Mouse (Mus musculus) adrenal gland, adult 2 months (tissue): ENCODE results near the gene Fbxo28. TPM values are rescaled to one million over a fixed set of nuclear protein-coding genes. Genes with fewer than 3 reads are reported as not detected.

Source experiments
- DNase-seq: peaks from one replicate; pipeline ENCODE4 v3.0.0; 2021
- polyA plus RNA-seq: library from polyadenylated mRNA; depleted of rRNA; stranded (reverse); fragments of >200 nt; gene quantifications from 2 replicates; pipeline ENCODE4 v1.2.3, GENCODE M21; 2012; rRNA removed
- total RNA-seq, 2 experiments: library from RNA; stranded (reverse); gene quantifications; 2 replicates each; pipeline ENCODE4 v1.2.3; 2021

The Fbxo28 gene
- total and polyA plus RNA-seq, 3 experiments, result 5.4 to 51.9 (median 32.3) TPM

DNA sequence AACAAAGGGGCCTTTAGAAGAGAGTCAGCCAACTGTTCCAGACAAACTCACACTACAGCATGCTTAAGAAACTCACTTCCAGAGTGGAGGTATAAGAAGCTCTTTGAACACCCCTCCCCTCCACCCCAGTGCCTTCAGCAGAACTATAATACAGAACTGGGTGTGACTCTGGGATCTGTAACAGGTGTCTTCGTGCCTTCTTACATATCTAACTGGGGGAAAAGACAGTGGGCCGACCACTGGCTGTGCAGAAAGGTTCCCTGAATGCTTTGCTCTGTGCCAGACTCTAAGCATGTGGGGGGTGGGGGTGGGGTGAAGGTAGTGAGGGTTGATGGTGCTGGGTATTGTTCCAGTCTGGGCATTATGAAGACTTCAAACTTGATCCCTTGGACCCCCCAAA lies 52.8 kb downstream of the Fbxo28 start:
- no peak for DNase-seq

DNA sequence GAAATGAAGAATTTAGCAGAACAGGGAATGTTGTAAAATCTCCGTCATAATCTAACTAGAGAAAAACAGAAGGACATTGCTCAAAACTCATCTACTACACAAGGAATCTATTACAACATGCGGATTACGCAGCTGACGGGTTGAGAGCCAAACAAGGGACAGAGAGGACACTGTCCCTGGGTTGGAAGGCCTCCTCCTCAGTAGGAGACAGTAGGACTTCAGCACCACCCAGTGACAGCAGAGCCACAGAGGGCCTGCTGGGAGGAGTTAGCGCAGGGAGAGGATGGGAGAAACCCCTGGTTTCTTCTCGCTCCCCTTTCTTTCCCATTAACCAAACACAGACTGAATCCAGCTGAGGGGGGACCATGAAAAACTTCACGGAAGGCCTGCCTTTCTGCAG lies 53.6 kb downstream of the Fbxo28 start:
- DNase-seq, result peak; percentile 35

DNA sequence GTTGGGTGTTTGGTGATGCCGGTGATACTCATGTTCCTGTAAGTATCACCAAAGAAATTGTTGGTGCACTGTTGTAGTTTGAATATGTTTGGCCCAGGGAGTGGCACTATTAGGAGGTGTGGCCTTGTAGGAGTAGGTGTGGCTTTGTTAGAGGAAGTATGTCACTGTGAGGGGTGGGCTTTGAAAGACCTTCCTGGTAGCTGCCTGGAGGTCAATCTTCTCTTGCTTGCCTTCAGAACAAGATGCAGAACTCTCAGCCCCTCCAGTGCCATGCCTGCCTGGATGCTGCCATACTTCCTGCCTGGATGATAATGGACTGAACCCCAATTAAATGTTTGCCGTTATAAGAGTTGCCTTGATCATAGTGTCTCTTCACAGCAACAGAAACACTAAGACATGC lies 56.6 kb downstream of the Fbxo28 start:
- DNase-seq, result no peak

DNA sequence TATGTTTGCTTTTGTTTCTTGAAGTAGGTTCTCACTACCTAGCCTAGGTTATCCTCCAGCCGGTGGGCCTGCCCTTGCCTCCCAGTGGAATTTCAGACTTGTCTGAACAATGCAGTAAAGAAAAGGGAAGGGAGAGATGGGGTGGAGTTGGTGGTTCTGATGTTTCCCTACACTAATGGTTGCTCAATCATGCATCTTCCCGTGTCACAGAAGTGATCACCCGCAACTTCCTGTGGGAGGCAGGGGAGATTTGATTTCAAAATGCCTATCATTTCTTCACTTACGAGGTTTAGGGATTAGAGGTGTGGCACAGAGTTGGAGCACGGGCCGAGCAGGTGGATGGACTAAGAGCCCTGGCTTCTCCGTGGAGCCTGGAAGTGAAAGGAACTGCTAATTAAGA lies 58.2 kb downstream of the Fbxo28 start:
- no peak for DNase-seq

DNA sequence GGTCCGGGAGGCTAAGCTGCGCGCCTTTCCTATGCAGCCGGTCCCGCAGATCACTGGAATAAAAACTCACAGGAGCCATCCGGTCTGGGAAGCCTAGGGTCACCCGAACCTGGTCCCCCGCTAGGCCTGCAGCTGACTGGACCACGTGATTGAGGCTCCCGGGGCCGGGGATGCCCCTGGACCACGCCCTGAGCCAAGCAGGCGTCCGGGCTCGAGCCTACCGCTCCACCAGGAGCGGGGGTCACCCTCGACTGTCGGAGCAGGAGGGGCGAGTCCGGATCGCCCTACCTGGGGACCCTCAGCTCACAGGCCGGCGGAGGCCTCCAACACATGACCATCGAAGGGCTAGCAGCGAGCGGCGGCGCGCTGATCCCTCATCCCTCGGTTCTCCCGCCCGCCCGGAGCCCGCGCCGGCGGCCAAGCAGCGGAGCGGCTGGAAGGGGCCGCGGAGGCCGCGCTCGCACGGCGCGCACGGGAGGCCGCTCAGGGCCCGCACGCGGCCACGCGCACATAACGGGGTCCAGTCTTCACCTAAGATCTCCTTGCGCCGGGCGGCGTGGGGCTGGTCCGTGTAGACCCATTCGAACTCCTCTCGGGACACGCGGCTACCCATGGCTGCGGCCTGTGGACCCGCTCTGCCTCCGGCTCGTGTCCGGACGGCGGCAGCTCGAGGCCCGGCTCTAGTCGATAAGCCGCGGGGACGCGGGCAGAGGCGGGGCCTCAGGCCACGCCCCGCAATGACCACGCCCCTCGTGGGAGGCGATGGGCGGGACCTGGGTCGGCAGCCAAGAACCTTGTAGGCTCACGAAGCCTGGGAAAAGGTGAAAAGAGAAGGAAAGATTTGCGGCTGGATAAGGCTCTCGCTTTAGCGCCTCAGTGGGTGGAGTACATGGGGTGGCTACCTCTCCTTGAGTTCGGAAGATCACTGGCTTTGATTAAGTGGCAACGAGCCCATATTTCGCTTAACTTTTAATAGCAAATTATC lies 59.0 kb downstream of the Fbxo28 start, which contains the start of gene Degs1:
Gene Degs1, minus strand, starts transcription at position 714 of the 985 bp plus-strand sequence.
- peak; percentile 99 for DNase-seq

DNA sequence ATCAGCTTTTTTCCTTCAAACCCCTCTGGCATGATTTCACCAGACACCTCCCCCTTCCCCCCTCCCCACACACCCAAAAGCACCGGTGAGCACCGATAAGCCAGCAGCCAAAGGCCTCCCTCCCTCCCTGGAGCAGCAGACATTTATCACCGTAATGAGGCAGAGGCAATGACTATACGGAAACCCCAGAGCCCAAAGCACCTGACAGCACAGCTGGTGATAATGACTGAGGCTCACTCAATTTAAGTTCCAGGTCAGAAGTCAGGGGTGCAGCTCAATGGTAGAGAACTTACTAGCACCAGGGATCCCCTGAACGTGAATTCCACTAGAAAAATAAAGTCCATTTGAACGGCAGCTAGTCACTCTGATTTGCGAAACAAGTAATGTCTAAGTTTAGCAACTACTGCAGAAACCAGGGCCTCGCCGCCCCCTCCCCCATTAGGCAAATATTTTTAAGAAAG lies 60.1 kb downstream of the Fbxo28 start:
- DNase-seq, result peak; percentile 17

DNA sequence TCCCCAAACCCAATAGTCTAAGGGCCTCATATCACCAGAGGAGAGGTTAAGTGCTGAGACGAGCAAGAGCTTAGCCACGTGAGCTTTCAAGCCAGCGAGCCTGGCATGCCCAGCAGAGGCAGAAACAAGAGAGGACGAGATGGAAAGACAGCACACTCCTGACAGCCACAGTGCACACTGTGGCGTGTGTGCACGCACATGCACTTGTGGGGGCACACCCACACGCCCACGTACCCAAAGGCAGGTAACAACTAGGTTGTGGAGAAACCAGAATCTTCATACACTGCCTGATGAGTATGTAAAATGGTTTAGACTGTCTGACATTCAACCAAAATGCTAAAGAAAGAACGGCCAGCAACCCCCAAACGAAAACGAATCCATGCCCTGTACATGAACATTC lies 60.9 kb downstream of the Fbxo28 start:
- no peak for DNase-seq

DNA sequence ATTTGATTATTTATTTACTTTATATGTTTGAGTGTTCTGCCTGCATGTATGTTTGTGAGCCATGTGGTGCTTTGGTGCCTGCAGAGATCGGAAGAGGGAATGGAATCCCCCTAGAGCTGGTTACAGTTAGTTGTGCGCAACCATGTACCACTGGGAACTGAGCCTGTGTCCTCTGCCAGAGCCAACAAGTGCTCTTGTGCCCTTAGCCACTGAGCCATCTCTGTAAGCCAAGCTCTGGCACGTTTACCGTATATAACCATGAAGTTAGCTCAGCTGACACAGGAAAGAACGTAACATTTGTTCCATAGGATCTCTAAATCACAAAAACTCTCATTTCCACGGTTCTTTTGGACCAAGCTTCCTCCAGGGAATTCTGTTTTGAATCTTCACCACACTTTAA lies 61.4 kb downstream of the Fbxo28 start:
- DNase-seq, result no peak

DNA sequence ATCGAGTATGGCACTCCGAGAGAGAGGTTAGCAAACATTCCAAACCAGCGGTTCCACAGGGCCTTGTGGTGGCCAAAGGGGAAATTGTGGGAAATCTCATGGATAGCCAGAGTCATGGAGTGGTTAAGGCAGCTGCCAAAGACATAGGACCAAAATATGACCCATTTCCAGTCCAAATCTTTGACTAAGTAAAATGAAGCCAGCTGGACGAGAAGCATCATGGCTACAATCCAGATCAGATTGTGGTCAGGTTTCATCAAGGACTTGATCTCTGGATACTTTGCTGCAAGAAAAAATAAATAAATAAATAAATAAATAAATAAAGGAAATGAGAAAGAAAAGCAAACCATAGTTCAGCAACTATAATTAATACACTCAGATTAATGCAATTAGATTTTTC lies 62.0 kb downstream of the Fbxo28 start:
- no peak for DNase-seq

DNA sequence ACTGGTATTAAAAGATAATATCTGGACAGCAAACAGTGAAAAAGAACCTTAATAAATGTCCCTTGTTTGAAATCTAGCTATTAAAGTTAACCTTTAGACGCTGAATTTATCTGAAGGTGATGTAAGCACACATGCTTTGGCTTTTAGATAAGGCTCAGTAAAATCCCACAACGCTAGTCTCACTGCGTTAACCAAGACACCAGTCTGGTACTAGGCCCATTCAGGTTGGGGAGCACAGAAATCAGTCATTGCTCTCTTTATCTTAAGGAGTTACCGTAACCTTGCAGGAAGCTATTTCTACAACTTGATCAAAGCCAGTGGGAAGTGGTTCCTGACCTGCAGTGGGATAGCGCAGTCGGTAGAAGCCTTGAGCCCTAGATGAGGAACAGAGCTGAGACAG lies 66.3 kb downstream of the Fbxo28 start:
- no peak for DNase-seq

DNA sequence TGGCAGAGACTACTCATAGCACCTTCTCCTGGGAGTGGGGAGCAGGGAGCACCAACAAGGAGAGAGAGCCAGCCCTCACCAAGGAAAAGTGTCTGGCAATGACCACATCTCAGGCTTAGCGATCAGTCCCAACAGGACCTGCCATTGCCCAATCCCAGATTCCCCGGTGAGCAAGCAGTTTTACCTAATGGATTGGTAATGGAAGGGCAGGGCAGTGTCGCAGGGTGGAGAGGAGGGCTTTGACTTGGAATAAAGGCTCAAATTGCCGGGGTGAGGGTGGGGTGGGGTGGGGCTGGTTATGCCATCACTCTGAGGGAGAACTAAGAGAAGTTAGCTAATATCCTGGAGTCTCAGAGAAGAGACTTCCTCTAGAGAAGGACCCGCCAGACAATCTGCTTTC lies 69.8 kb downstream of the Fbxo28 start:
- peak; percentile 17 for DNase-seq

DNA sequence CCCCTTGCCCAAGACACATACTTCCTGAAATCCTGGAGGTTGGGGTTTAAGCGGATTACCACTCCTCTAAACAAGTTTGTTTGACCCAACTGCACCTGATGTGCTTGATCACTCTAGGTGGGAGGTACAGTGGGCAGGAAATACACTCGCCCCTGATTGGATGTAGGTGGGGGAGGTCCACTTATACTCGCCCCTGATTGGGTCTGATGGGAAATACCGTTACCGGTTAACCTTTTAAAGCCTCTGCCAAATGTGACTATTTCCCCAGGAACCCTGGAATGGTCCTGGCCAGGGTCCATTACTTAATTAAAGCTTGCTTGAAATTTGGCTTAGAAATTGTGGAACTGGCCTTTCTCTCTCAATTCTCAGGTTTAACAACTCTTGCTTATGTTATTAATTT lies 70.3 kb downstream of the Fbxo28 start:
- DNase-seq, result no peak

DNA sequence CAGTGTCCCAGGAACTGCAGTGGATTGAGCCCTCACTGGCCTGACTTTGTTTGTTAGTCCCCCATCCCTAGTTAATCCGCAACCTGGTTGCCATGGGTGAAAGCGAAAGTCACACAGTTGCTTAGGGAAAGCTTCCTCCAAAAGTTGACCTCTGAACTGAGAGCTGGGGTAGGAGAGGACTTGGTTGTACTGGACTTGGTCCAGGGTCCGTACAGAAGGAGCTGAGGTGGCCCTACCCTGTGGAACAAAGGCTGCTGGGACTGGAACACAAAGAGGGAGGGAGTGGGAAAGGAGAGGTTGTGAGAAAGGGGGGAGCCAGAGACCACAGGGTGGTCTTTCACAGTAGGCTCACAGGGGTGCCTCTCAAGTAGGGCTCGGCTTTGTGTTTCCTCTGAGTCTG lies 73.1 kb downstream of the Fbxo28 start:
- no peak for DNase-seq

DNA sequence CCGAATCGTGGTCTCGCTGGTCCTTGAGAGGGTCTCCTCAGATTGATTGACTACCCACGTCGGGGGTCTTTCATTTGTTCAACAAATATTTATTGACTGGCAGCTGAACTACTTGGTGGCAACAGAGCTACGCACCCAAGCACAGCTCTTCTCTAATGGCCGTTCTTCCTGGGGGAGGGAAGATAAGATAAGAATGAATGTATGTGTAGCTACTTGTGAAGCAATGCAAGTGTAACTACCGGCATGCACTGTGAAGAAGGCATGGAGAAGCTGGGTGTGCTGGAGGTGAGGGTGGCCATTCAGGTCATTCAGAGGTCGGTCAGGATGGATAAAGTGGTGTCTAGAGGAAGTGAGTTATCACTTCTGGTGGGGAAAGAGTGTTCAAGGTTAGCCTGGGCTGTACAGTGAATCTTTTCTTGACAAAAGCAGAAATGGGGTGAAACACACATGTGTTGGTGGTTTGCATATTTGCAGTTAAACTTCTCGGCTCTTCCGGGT lies 75.4 kb downstream of the Fbxo28 start:
- DNase-seq, result no peak

Other genes starting within 250 kb of the Fbxo28 start
- 10 to 100 TPM; 46.4 to 64.9 TPM for gene Srp9, start 216.9 kb downstream of the Fbxo28 start, total RNA-seq
- gene Srp9, start 216.9 kb downstream of the Fbxo28 start, polyA plus RNA-seq, result 22.7 and 29.6 TPM in 2 replicates
- not detected for gene Vmn1r1, start 177.1 kb downstream of the Fbxo28 start, total RNA-seq
- gene Vmn1r1, start 177.1 kb downstream of the Fbxo28 start, polyA plus RNA-seq, result not detected in 2 replicates
- 100 to 1,000 TPM in 1 of 2 experiments, 10 to 100 TPM in 1; 88.3 to 109 TPM for gene Degs1, start 58.8 kb downstream of the Fbxo28 start, total RNA-seq
- 41.6 and 50.5 TPM in 2 replicates for gene Degs1, start 58.8 kb downstream of the Fbxo28 start, polyA plus RNA-seq
- gene Trp53bp2, start 67.5 kb upstream of the Fbxo28 start, total RNA-seq, result 10 to 100 TPM; 20.1 to 22.2 TPM
- gene Trp53bp2, start 67.5 kb upstream of the Fbxo28 start, polyA plus RNA-seq, result 14.2 and 14.3 TPM in 2 replicates
- 100 to 1,000 TPM in 1 of 2 experiments, 10 to 100 TPM in 1; 67.7 to 105 TPM for gene Capn2, start 176.0 kb upstream of the Fbxo28 start, total RNA-seq
- gene Capn2, start 176.0 kb upstream of the Fbxo28 start, polyA plus RNA-seq, result 25.9 and 34.3 TPM in 2 replicates
- under 1 TPM; 0.17 to 0.38 TPM for gene Capn8, start 223.4 kb upstream of the Fbxo28 start, total RNA-seq
- not detected in 2 replicates for gene Capn8, start 223.4 kb upstream of the Fbxo28 start, polyA plus RNA-seq